Comparison of ENCODE assay signal across 31 mouse cellular contexts in genomic region chr11:44330438-44330837, GRCm38 (mm10).
DNase-seq lines count a peak whose midpoint lies in the region; ATAC-seq and TF ChIP-seq lines count a peak whose summit lies in the region.
"Had no signal": no experiment of that assay in that cellular context is flagged by ENCODE, and none has a peak within 500 bp of the region (broad histone marks: within the 10 kb centered on the region; RNA-seq: fewer than 3 reads in every experiment).

No protein-coding gene starts in this region.

- no peak overlapping the region for H3K9ac ChIP-seq in hindbrain, embryonic 12.5 days
- H3K9ac ChIP-seq in hindbrain, embryonic 11.5 days (ENCODE audit: low read depth, low read length): no peak overlapping the region
- H3K9ac ChIP-seq in neural tube, embryonic 11.5 days (ENCODE audit: low read length): no peak overlapping the region
- H3K9ac ChIP-seq: forebrain, embryonic 13.5 days; heart, embryonic 13.5 days; kidney, embryonic 15.5 days; liver, embryonic 12.5 days; liver, postnatal 0 days had no signal

- no peak overlapping the region for H3K27ac ChIP-seq in hindbrain, embryonic 12.5 days
- no peak overlapping the region for H3K27ac ChIP-seq in hindbrain, embryonic 11.5 days (ENCODE audit: low read depth, low read length)
- no peak overlapping the region for H3K27ac ChIP-seq in neural tube, embryonic 11.5 days (ENCODE audit: low read depth, low read length)
- no peak overlapping the region for H3K27ac ChIP-seq in gastrocnemius, adult 2 months
- H3K27ac ChIP-seq: forebrain, embryonic 13.5 days; heart, adult 2 months; heart, embryonic 13.5 days; kidney, embryonic 15.5 days; layer of hippocampus, adult 2 months; liver, embryonic 12.5 days had no signal

- no peak overlapping the region for H3ac ChIP-seq in myocyte (ENCODE audit: control insufficient read depth, insufficient read length)

- no peaks in the 10 kb centered on the region for H3K27me3 ChIP-seq in hindbrain, embryonic 12.5 days
- no peaks in the 10 kb centered on the region for H3K27me3 ChIP-seq in hindbrain, embryonic 11.5 days (ENCODE audit: control insufficient read depth, insufficient read depth, low read length)
- H3K27me3 ChIP-seq in neural tube, embryonic 11.5 days (ENCODE audit: control insufficient read depth, insufficient read depth, low read length): no peaks in the 10 kb centered on the region
- H3K27me3 ChIP-seq in myocyte (ENCODE audit: control insufficient read depth, insufficient read depth, insufficient read length): no peaks in the 10 kb centered on the region

- H3K79me2 ChIP-seq in myocyte (ENCODE audit: control insufficient read depth, insufficient read depth): no peaks in the 10 kb centered on the region

- 0 out of 2 replicates have a peak, but pooled peaks cover 2% of the 10 kb centered on the region for H3K4me1 ChIP-seq in hindbrain, embryonic 12.5 days
- no peaks in the 10 kb centered on the region for H3K4me1 ChIP-seq in hindbrain, embryonic 11.5 days (replicated peaks; ENCODE audit: control insufficient read depth, insufficient read depth, low read length)
- H3K4me1 ChIP-seq in neural tube, embryonic 11.5 days (ENCODE audit: control insufficient read depth, insufficient read depth, low read length): no peaks in the 10 kb centered on the region
- H3K4me1 ChIP-seq: forebrain, embryonic 13.5 days; heart, embryonic 13.5 days; kidney, embryonic 15.5 days; liver, embryonic 12.5 days; megakaryocyte, embryonic 14.5 days had no signal

- intact Hi-C loops in gastrocnemius, adult 2 months (cut with DNase I): loop anchor here (2.0 kb wide), 1 partner anchor 494 kb away; no protein-coding TSS in a partner anchor

- TF ChIP-seq CTCF in gastrocnemius, adult 2 months (IDR thresholded peaks at IDR 0.05): no peak

- WGBS in hindbrain, embryonic 12.5 days: 63% methylated on average over 6 of the region's 6 CpGs
- 73% methylated on average over 6 of the region's 6 CpGs for WGBS in hindbrain, embryonic 11.5 days
- WGBS in neural tube, embryonic 11.5 days: 65% methylated on average over 6 of the region's 6 CpGs

- no peak overlapping the region for H3K4me3 ChIP-seq in hindbrain, embryonic 12.5 days
- no peak overlapping the region for H3K4me3 ChIP-seq in hindbrain, embryonic 11.5 days (ENCODE audit: low read depth, low read length)
- no peak overlapping the region for H3K4me3 ChIP-seq in neural tube, embryonic 11.5 days (ENCODE audit: low read depth, low read length)
- H3K4me3 ChIP-seq in myocyte: no peak overlapping the region
- H3K4me3 ChIP-seq in gastrocnemius, adult 2 months: no peak overlapping the region
- H3K4me3 ChIP-seq: forebrain, embryonic 13.5 days; heart, adult 2 months; heart, embryonic 13.5 days; kidney, embryonic 15.5 days; layer of hippocampus, adult 2 months; liver, embryonic 12.5 days; megakaryocyte, embryonic 14.5 days had no signal

- no peak overlapping the region for H3K4me2 ChIP-seq in hindbrain, embryonic 12.5 days (replicated peaks)
- no peak overlapping the region for H3K4me2 ChIP-seq in hindbrain, embryonic 11.5 days (replicated peaks; ENCODE audit: low read depth, low read length)
- H3K4me2 ChIP-seq in neural tube, embryonic 11.5 days (ENCODE audit: low read depth): no peak overlapping the region
- peak overlapping the region; percentile 55 for H3K4me2 ChIP-seq in myocyte (ENCODE audit: low read depth)
- H3K4me2 ChIP-seq: forebrain, embryonic 13.5 days; heart, embryonic 13.5 days; kidney, embryonic 15.5 days; liver, embryonic 12.5 days had no signal

- no peak for DNase-seq in hindbrain, embryonic 11.5 days (ENCODE audit: low spot score)
- DNase-seq in neural tube, embryonic 11.5 days (ENCODE audit: low spot score): no peak
- DNase-seq in neural tube, embryonic 10.5 days (ENCODE audit: extremely low spot score, low spot score): no peak
- DNase-seq in gastrocnemius, adult 2 months: no peak
- DNase-seq in adrenal gland, postnatal 4 days (ENCODE audit: low spot score in 2 of 2): no peak
- DNase-seq: adrenal gland, adult 8-10 months; cerebellum, adult 11 months; cerebellum, adult 9-10 months; cerebellum, postnatal 36 days; gastrocnemius, postnatal 36 days; heart, adult 2 months; heart, postnatal 10 days; kidney, adult 18-20 months; kidney, postnatal 25 days; layer of hippocampus, postnatal 36 days; left cerebral cortex, postnatal 4 days; liver, postnatal 0 days; lung, postnatal 4 days; spleen, adult 18-20 months; thymus, adult 2 months; thymus, postnatal 36 days had no signal

- H3K36me3 ChIP-seq in hindbrain, embryonic 12.5 days: no peaks in the 10 kb centered on the region
- H3K36me3 ChIP-seq in hindbrain, embryonic 11.5 days (ENCODE audit: control insufficient read depth, insufficient read depth, low read length): no peaks in the 10 kb centered on the region
- no peaks in the 10 kb centered on the region for H3K36me3 ChIP-seq in neural tube, embryonic 11.5 days (ENCODE audit: control insufficient read depth, insufficient read depth, low read length)
- no peaks in the 10 kb centered on the region for H3K36me3 ChIP-seq in myocyte (ENCODE audit: control insufficient read depth, insufficient read depth)
- H3K36me3 ChIP-seq: G1E; heart, embryonic 13.5 days; kidney, embryonic 15.5 days; liver, embryonic 12.5 days had no signal

- no peak for TF ChIP-seq POLR2A in myocyte (IDR thresholded peaks at IDR 0.05; ENCODE audit: insufficient read length, low read depth)

- peak; percentile 63; the same call in 1 of the 2 replicates for ATAC-seq in hindbrain, embryonic 12.5 days (ENCODE audit: low FRiP score)
- no peak for ATAC-seq in hindbrain, embryonic 11.5 days (ENCODE audit: low FRiP score)
- peak; percentile 56; the same call in 1 of the 2 replicates for ATAC-seq in neural tube, embryonic 11.5 days (ENCODE audit: insufficient read depth, low FRiP score, low TSS enrichment)
- ATAC-seq: liver, embryonic 12.5 days; liver, postnatal 0 days; lung, postnatal 0 days had no signal

- H3K9me3 ChIP-seq in hindbrain, embryonic 12.5 days (replicated peaks): no peaks in the 10 kb centered on the region
- no peaks in the 10 kb centered on the region for H3K9me3 ChIP-seq in hindbrain, embryonic 11.5 days (ENCODE audit: control insufficient read depth, low read length)
- H3K9me3 ChIP-seq in neural tube, embryonic 11.5 days (ENCODE audit: control insufficient read depth, low read length): no peaks in the 10 kb centered on the region
- H3K9me3 ChIP-seq: forebrain, embryonic 13.5 days; G1E; heart, embryonic 13.5 days; kidney, embryonic 15.5 days; liver, embryonic 12.5 days; megakaryocyte, embryonic 14.5 days had no signal

TF ChIP-seq in myocyte, 11 proteins besides CTCF, POLR2A, EP300 and RAD21:
- no peak for TF ChIP-seq SRF (IDR thresholded peaks at IDR 0.05; ENCODE audit: control insufficient read depth, insufficient read length, low read depth)
- TF ChIP-seq E2F4 (IDR thresholded peaks at IDR 0.05; ENCODE audit: insufficient read depth): no peak
- TF ChIP-seq TCF3 (IDR thresholded peaks at IDR 0.05; ENCODE audit: insufficient read length, low read depth): no peak
- no peak for TF ChIP-seq MYOG (IDR thresholded peaks at IDR 0.05; ENCODE audit: control insufficient read depth in 1 of 3, insufficient read depth in 1 of 3, insufficient read length in 2 of 3, low read depth in 2 of 3)
- no peak for TF ChIP-seq REST (IDR thresholded peaks at IDR 0.05; ENCODE audit: insufficient read depth, insufficient read length)
- TF ChIP-seq MYOD1 (IDR thresholded peaks at IDR 0.05; ENCODE audit: control insufficient read depth in 1 of 3, insufficient read length in 2 of 3, low read depth in 2 of 3): no peak
- TF ChIP-seq MAX (IDR thresholded peaks at IDR 0.05; ENCODE audit: low read depth): no peak
- no peak for TF ChIP-seq TCF12 (IDR thresholded peaks at IDR 0.05; ENCODE audit: insufficient read depth, poor library complexity, severe bottlenecking)
TF ChIP-seq in myocyte: peak in this region for 0.
